Mouse (Mus musculus): Measurements from ENCODE around the gene Pdap1. TPM values are rescaled to one million over a fixed set of nuclear protein-coding genes. Genes with fewer than 3 reads are reported as not detected.
"Not testable (repeated sequence)": the region's sequence is repeated elsewhere in the genome, so short reads cannot be mapped to it uniquely, and the experiment has no call there.

Gene Pdap1
- polyA plus RNA-seq, 1 experiment, result 18.7 TPM

DNA sequence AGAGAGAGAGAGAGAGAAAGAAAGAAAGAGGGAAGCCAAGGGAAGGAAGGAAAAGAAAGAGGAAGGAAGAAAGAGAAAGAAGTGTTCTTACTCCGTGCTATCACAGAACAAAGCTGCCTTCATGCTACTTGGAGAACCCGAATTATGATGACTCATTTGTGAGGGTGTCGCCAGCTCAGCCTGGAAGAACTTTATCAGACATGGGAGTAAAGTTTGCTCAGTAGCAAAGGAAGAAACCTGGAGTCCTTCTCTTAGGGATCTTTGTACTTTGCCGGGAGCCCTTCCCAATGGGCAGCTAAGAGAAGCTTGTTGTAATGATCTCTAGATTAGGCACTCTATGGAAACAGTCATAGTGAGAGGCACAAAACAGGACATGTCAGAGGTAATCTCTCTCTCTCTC is 37.3 kb downstream of the Pdap1 start:
- no peaks in the 10 kb centered on the region for H3K27me3 ChIP-seq (ENCODE audit: control insufficient read depth, insufficient read depth, low read length)
- TF ChIP-seq POLR2A (IDR thresholded peaks at IDR 0.05; ENCODE audit: low read depth, low read length), result no peak
- TF ChIP-seq CTCF (IDR thresholded peaks at IDR 0.05; ENCODE audit: extremely low read depth, insufficient read length, insufficient replicate concordance, low read depth, low read length), result no peak
- H3K27ac ChIP-seq (ENCODE audit: insufficient read depth, low read depth, low read length), result peak overlapping the region; percentile 87
- WGBS, result 28% methylated on average over 4 of the region's 4 CpGs
- no peak overlapping the region for H3K4me3 ChIP-seq (ENCODE audit: low read depth, low read length)
- peaks cover 34% of the 10 kb centered on the region for H3K4me1 ChIP-seq (ENCODE audit: control insufficient read depth, insufficient read depth, insufficient read length, low read length)
- peaks cover 72% of the 10 kb centered on the region for H3K36me3 ChIP-seq (ENCODE audit: control insufficient read depth, insufficient read depth, low read length)

DNA sequence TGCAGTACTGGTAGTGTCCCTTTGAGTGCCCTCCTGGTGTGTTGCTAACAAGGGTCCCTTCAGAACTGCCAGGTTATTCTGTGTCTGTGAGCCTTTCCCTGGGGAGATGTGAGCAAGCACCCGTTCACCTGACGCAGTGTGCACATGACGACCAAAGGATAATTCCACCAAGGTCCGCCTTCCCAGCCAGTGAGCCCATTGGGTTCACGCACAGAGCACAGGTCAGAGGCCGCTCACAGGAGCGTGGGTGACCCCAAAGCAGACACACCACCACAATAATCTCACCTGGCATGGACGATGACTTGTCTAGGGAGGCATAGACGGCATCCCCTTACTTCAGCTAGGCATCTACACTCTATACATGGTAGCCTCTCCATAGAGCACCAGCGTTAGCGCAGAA is 38.6 kb downstream of the Pdap1 start:
- Histone ChIP-seq H3K4me1 (ENCODE audit: control insufficient read depth, insufficient read depth, insufficient read length, low read length) (peaks cover 34% of the 10 kb centered on the region), H3K36me3 (ENCODE audit: control insufficient read depth, insufficient read depth, low read length) (peaks cover 70% of the 10 kb centered on the region), H3K27ac (ENCODE audit: insufficient read depth, low read depth, low read length) (peak overlapping the region; percentile 27; the same call in 1 of the 2 replicates)
- not testable (repeated sequence) for H3K4me3 ChIP-seq (ENCODE audit: low read depth, low read length); H3K27me3 ChIP-seq (ENCODE audit: control insufficient read depth, insufficient read depth, low read length)
- 96% methylated on average over 11 of the region's 11 CpGs for WGBS

DNA sequence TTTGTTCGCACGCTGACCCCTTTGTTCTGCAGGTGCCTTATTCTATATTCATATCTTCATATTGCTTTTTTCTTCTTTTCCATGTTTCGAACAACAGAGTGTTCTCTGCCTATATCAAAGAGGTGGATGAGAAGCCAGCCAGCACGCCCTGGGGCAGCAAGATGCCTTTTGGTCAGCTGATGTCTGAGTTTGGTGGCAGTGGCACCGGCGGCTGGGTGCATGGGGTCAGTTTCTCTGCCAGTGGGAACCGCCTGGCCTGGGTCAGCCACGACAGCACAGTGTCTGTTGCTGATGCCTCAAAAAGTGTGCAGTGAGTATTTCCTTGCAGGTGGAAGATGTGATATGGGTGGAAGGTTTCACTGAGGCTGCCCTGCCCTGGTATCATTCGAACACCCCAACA is 39.1 kb downstream of the Pdap1 start:
- Histone ChIP-seq H3K27me3 (ENCODE audit: control insufficient read depth, insufficient read depth, low read length) (no peaks in the 10 kb centered on the region), H3K4me3 (ENCODE audit: low read depth, low read length) (no peak overlapping the region), H3K4me1 (ENCODE audit: control insufficient read depth, insufficient read depth, insufficient read length, low read length) (peaks cover 31% of the 10 kb centered on the region), H3K27ac (ENCODE audit: insufficient read depth, low read depth, low read length) (no peak overlapping the region), H3K36me3 (ENCODE audit: control insufficient read depth, insufficient read depth, low read length) (peaks cover 71% of the 10 kb centered on the region)
- no peak for TF ChIP-seq POLR2A (IDR thresholded peaks at IDR 0.05; ENCODE audit: low read depth, low read length)
- no peak for TF ChIP-seq CTCF (IDR thresholded peaks at IDR 0.05; ENCODE audit: extremely low read depth, insufficient read length, insufficient replicate concordance, low read depth, low read length)
- WGBS, result 97% methylated on average over 9 of the region's 9 CpGs

DNA sequence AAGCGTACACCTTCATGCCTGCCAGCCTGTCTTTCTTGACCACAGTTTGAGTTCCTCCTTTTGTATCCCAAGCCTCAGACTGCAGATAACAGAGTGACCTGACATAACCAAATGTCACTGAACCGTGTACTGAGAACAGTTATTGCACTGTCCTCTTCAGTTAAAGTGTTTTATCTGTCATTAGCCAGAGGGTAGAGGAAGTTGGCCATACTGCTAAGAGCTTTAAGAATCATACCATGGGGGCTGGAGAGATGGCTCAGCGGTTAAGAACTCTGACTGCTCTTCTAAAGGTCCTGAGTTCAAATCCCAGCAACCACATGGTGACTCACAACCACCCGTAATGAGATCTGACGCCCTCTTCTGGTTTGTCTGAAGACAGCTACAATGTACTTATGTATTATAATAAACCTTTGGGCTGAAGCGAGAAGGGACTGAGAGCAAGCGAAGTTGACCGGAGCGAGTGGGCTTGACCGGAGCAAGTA is 41.7 kb downstream of the Pdap1 start:
- peaks cover 21% of the 10 kb centered on the region for H3K4me1 ChIP-seq (ENCODE audit: control insufficient read depth, insufficient read depth, insufficient read length, low read length)
- TF ChIP-seq CTCF (IDR thresholded peaks at IDR 0.05; ENCODE audit: extremely low read depth, insufficient read length, insufficient replicate concordance, low read depth, low read length) (no peak), POLR2A (IDR thresholded peaks at IDR 0.05; ENCODE audit: low read depth, low read length) (no peak)
- no peak overlapping the region for H3K27ac ChIP-seq (ENCODE audit: insufficient read depth, low read depth, low read length)
- H3K27me3 ChIP-seq (ENCODE audit: control insufficient read depth, insufficient read depth, low read length), result no peaks in the 10 kb centered on the region
- peaks cover 66% of the 10 kb centered on the region for H3K36me3 ChIP-seq (ENCODE audit: control insufficient read depth, insufficient read depth, low read length)
- no peak overlapping the region for H3K4me3 ChIP-seq (ENCODE audit: low read depth, low read length)
- 90% methylated on average over 10 of the region's 10 CpGs for WGBS

DNA sequence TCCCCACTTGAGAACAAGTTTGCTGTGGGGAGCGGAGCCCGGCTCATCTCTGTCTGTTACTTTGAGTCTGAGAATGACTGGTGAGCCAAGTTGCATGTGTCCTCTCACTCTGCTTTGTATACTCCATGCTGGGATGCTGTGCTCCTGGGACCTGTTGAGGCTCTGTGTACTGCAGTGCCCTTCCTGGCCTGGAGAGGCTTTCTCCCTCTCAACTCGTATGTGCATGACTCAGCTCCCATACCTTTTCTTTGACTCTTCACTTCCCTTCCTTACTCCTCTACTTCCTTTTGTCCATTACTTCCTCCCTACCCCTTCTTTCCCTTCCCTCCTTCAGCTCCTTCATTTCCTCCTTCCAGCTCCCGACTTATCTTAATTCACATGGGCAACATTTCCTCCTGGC is 43.8 kb downstream of the Pdap1 start:
- Histone ChIP-seq H3K27ac (ENCODE audit: insufficient read depth, low read depth, low read length) (no peak overlapping the region), H3K27me3 (ENCODE audit: control insufficient read depth, insufficient read depth, low read length) (no peaks in the 10 kb centered on the region), H3K4me1 (ENCODE audit: control insufficient read depth, insufficient read depth, insufficient read length, low read length) (peaks cover 13% of the 10 kb centered on the region), H3K36me3 (ENCODE audit: control insufficient read depth, insufficient read depth, low read length) (peaks cover 73% of the 10 kb centered on the region), H3K4me3 (ENCODE audit: low read depth, low read length) (no peak overlapping the region)
- WGBS, result 72% methylated on average over 4 of the region's 4 CpGs
- TF ChIP-seq POLR2A (IDR thresholded peaks at IDR 0.05; ENCODE audit: low read depth, low read length), result no peak
- no peak for TF ChIP-seq CTCF (IDR thresholded peaks at IDR 0.05; ENCODE audit: extremely low read depth, insufficient read length, insufficient replicate concordance, low read depth, low read length)

DNA sequence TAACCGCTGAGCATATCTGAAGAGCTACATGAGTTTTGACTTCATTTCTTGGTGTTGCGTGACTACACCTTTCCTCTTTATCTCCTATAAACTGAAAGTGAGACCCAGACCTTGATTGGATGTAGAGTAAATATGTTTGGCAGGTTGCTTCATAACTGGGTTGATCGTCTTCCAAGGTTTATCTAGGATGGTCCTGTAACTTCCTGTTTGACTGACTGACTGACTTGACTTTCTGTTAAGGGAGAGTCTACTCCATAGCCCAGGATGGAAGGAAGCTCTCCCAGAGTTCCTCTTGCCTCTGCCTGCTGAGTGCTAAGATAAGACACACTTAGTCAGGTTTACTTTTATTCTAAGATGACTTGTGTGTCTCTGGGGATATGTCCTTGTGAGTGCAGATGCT is 50.2 kb downstream of the Pdap1 start:
- H3K4me1 ChIP-seq (ENCODE audit: control insufficient read depth, insufficient read depth, insufficient read length, low read length), result peaks cover 9% of the 10 kb centered on the region
- TF ChIP-seq POLR2A (IDR thresholded peaks at IDR 0.05; ENCODE audit: low read depth, low read length), result no peak
- no peak for TF ChIP-seq CTCF (IDR thresholded peaks at IDR 0.05; ENCODE audit: extremely low read depth, insufficient read length, insufficient replicate concordance, low read depth, low read length)
- WGBS, result 39% methylated on average over 3 of the region's 3 CpGs
- no peak overlapping the region for H3K27ac ChIP-seq (ENCODE audit: insufficient read depth, low read depth, low read length)
- H3K4me3 ChIP-seq (ENCODE audit: low read depth, low read length), result no peak overlapping the region
- peaks cover 30% of the 10 kb centered on the region for H3K36me3 ChIP-seq (ENCODE audit: control insufficient read depth, insufficient read depth, low read length)
- no peaks in the 10 kb centered on the region for H3K27me3 ChIP-seq (ENCODE audit: control insufficient read depth, insufficient read depth, low read length)

DNA sequence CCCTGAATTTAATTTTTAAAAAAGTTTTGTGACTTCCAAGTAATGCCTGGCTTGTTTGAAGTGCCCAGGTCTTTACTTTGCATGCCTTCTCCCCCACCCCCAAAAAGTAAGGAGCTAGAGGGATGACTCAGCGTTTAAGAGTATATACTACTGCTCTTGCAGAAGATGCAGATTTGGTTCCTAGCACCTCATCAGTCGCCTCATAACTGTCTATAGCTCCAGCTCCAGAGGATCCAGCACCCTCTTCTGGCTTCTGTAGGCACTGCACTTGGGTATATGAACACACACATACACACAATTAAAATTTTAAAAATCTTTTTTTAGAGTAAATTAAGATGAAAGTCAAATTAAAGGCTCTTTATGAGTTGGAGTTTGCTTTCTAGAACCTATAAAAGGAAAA is 51.9 kb downstream of the Pdap1 start:
- 98% methylated on average over 2 of the region's 2 CpGs for WGBS
- no peak for TF ChIP-seq CTCF (IDR thresholded peaks at IDR 0.05; ENCODE audit: extremely low read depth, insufficient read length, insufficient replicate concordance, low read depth, low read length)
- Histone ChIP-seq H3K27ac (ENCODE audit: insufficient read depth, low read depth, low read length) (no peak overlapping the region), H3K27me3 (ENCODE audit: control insufficient read depth, insufficient read depth, low read length) (no peaks in the 10 kb centered on the region), H3K4me1 (ENCODE audit: control insufficient read depth, insufficient read depth, insufficient read length, low read length) (peaks cover 9% of the 10 kb centered on the region), H3K36me3 (ENCODE audit: control insufficient read depth, insufficient read depth, low read length) (peaks cover 20% of the 10 kb centered on the region), H3K4me3 (ENCODE audit: low read depth, low read length) (no peak overlapping the region)

DNA sequence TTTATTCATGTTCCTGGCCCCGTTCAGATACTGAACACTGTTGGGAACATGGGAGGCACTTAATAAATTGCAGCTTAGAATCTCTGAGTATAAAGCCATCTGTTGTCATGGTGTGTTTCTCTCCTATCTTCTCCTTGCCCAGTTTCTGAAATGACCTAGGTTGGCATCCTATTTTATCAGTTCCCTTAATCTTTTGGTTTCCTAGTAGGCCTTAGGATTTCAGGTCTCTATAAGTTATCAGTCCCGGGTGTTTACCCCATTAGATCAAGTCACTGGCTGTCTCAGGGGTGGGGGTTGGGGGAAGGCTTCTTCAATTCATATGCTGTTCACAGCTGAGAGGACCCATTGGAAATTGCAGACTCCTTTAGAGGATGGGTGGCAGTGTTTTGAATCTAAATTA is 55.2 kb downstream of the Pdap1 start:
- no peaks in the 10 kb centered on the region for H3K27me3 ChIP-seq (ENCODE audit: control insufficient read depth, insufficient read depth, low read length)
- H3K4me1 ChIP-seq (ENCODE audit: control insufficient read depth, insufficient read depth, insufficient read length, low read length), result peaks cover 9% of the 10 kb centered on the region
- H3K27ac ChIP-seq (ENCODE audit: insufficient read depth, low read depth, low read length), result peak overlapping the region; percentile 73; the same call in 1 of the 2 replicates
- no peak overlapping the region for H3K4me3 ChIP-seq (ENCODE audit: low read depth, low read length)
- H3K36me3 ChIP-seq (ENCODE audit: control insufficient read depth, insufficient read depth, low read length), result peaks cover 3% of the 10 kb centered on the region; the same call in 1 of the 2 replicates
- WGBS, result 9% methylated on average over 2 of the region's 2 CpGs
- TF ChIP-seq CTCF (IDR thresholded peaks at IDR 0.05; ENCODE audit: extremely low read depth, insufficient read length, insufficient replicate concordance, low read depth, low read length), result no peak
- no peak for TF ChIP-seq POLR2A (IDR thresholded peaks at IDR 0.05; ENCODE audit: low read depth, low read length)

Data from small intestine, adult 2 months (tissue).